Mouse (Mus musculus) gastrocnemius, adult 8-10 months (tissue): Measurements from ENCODE around the gene Armc9. TPM values are rescaled to one million over a fixed set of nuclear protein-coding genes. Genes with fewer than 3 reads are reported as not detected.

Experiments used
- DNase-seq, 2 experiments: peaks; one replicate each; pipeline ENCODE4 v3.0.0; 2022; ENCODE audit warnings: low spot score in 2 of 2
- total RNA-seq, 4 experiments: library from RNA; stranded (reverse); gene quantifications; 2 replicates each; pipeline ENCODE4 v1.2.4; 2022

Gene Armc9
- total RNA-seq, 4 experiments from 2014 or later, result 1.5 to 2.1 (median 1.8) TPM

GRCm38 (mm10) chr1:86277055-86277454, 122.5 kb downstream of the Armc9 start:
- no peak for DNase-seq

- DNase-seq, result no peak
These were observed 127.4 kb downstream of the Armc9 start for GRCm38 (mm10) chr1:86281781-86282536.

GRCm38 (mm10) chr1:86284101-86284500, 129.5 kb downstream of the Armc9 start:
- DNase-seq, result no peak

GRCm38 (mm10) chr1:86285295-86285694, 130.7 kb downstream of the Armc9 start:
- DNase-seq, result no peak

GRCm38 (mm10) chr1:86287473-86287872, 132.9 kb downstream of the Armc9 start:
- no peak for DNase-seq

- no peak for DNase-seq
These were observed 135.9 kb downstream of the Armc9 start for GRCm38 (mm10) chr1:86290452-86290851.

- no peak for DNase-seq
These were observed 138.5 kb downstream of the Armc9 start for GRCm38 (mm10) chr1:86293091-86293490.

- DNase-seq, result no peak
These were observed 139.3 kb downstream of the Armc9 start for GRCm38 (mm10) chr1:86293868-86294267.

- no peak for DNase-seq
These were observed 139.9 kb downstream of the Armc9 start for GRCm38 (mm10) chr1:86294472-86294871.

GRCm38 (mm10) chr1:86300093-86300492, 145.5 kb downstream of the Armc9 start:
- no peak for DNase-seq

- DNase-seq, result no peak
These were observed 146.2 kb downstream of the Armc9 start for GRCm38 (mm10) chr1:86300731-86301130.

GRCm38 (mm10) chr1:86301221-86302091, 146.9 kb downstream of the Armc9 start:
- DNase-seq, result no peak

- DNase-seq, result no peak
These were observed 148.0 kb downstream of the Armc9 start, which contains the start of gene B3gnt7 for GRCm38 (mm10) chr1:86302532-86302931. Gene B3gnt7 (plus strand): TSS chr1:86302832.

GRCm38 (mm10) chr1:86303063-86303872, 148.7 kb downstream of the Armc9 start:
- DNase-seq, result no peak

GRCm38 (mm10) chr1:86303873-86304250, 149.3 kb downstream of the Armc9 start:
- no peak for DNase-seq

- no peak for DNase-seq
These were observed 152.1 kb downstream of the Armc9 start for GRCm38 (mm10) chr1:86306686-86307085.

- no peak for DNase-seq
These were observed 152.7 kb downstream of the Armc9 start for GRCm38 (mm10) chr1:86307177-86307762.

- DNase-seq, result no peak
These were observed 153.5 kb downstream of the Armc9 start for GRCm38 (mm10) chr1:86307871-86308641.

GRCm38 (mm10) chr1:86309270-86309833, 154.8 kb downstream of the Armc9 start:
- no peak for DNase-seq
